Mouse (Mus musculus) hindbrain, embryonic 12.5 days (tissue): ENCODE measurements around the gene Rmdn3. TPM values are rescaled to one million over a fixed set of nuclear protein-coding genes. Genes with fewer than 3 reads are reported as not detected.

Experiments
- ATAC-seq: fragments of 200-750 bp; cut with Nextera tagmentation; 2 replicates; pipeline ENCODE4 v1.8.0; 2017; ENCODE audit warnings: moderate TSS enrichment; ENCODE audit not compliant: low FRiP score
- H3K27ac ChIP-seq: fragments of 300-500 bp; sonication (generic); 2 replicates; pipeline ENCODE4 v1.5.1; 2016; ENCODE audit warnings: mild to moderate bottlenecking
- H3K27me3 ChIP-seq: fragments of 300-500 bp; sonication (generic); 2 replicates; pipeline ENCODE4 v1.6.1; 2016; ENCODE audit warnings: mild to moderate bottlenecking
- H3K36me3 ChIP-seq: fragments of 300-500 bp; sonication (generic); 2 replicates; pipeline ENCODE4 v1.6.1; 2016; ENCODE audit warnings: mild to moderate bottlenecking
- H3K4me1 ChIP-seq: fragments of 300-500 bp; sonication (generic); 2 replicates; pipeline ENCODE4 v1.6.1; 2016
- H3K4me2 ChIP-seq: fragments of 300-500 bp; sonication (generic); replicated peaks from 2 replicates; pipeline ENCODE4 v1.6.1; 2016; ENCODE audit warnings: mild to moderate bottlenecking
- H3K4me3 ChIP-seq: fragments of 300-500 bp; sonication (generic); 2 replicates; pipeline ENCODE4 v1.5.1; 2016; ENCODE audit warnings: mild to moderate bottlenecking
- H3K9ac ChIP-seq: fragments of 300-500 bp; sonication (generic); 2 replicates; pipeline ENCODE4 v1.6.1; 2016; ENCODE audit warnings: mild to moderate bottlenecking, moderate library complexity
- H3K9me3 ChIP-seq: fragments of 300-500 bp; sonication (generic); replicated peaks from 2 replicates; pipeline ENCODE4 v1.6.1; 2016; ENCODE audit warnings: mild to moderate bottlenecking
- WGBS: fragments of 180-500 bp; shearing (Covaris S2); methylation state at CpG from one replicate; pipeline ENCODE4 v1.1.7; 2016; 5-methylcytosine and 5-hydroxymethylcytosine counted together
- polyA plus RNA-seq: library from polyadenylated mRNA; unstranded; fragments of >200 nt; fragmentation: Nextera tagmentation; extraction: Ambion mirVana; gene quantifications from 2 replicates; pipeline ENCODE4 v1.2.1, GENCODE M21; 2016

The Rmdn3 gene
- polyA plus RNA-seq, 1 experiment from 2014 or later: 45.5 TPM

DNA sequence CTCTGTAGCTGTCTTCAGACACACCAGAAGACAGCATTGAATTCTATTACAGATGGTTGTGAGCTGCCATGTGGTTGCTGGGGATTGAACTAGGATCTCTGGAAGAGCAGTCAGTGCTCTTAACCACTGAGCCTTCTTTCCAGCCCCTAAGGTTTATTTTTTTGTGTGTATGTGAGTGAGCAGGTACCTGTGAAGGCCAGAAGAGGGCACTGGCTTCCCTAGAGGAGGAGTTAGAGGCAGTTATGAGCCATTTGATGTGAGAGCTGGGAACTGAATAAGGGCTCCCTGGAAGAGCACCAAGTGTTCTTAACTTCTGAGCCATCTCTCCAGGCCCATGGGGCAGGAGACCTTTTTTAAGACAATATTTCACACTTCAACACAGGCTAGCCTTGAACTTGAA, 8.6 kb upstream of the Rmdn3 start:
- H3K36me3 ChIP-seq: no peaks in the 10 kb centered on the region
- peaks cover 53% of the 10 kb centered on the region for H3K27me3 ChIP-seq
- no peaks in the 10 kb centered on the region for H3K9me3 ChIP-seq
- no peak overlapping the region for H3K4me2 ChIP-seq
- ATAC-seq: no peak
- H3K9ac ChIP-seq: no peak overlapping the region
- peaks cover 17% of the 10 kb centered on the region for H3K4me1 ChIP-seq
- no peak overlapping the region for H3K27ac ChIP-seq
- no peak overlapping the region for H3K4me3 ChIP-seq

DNA sequence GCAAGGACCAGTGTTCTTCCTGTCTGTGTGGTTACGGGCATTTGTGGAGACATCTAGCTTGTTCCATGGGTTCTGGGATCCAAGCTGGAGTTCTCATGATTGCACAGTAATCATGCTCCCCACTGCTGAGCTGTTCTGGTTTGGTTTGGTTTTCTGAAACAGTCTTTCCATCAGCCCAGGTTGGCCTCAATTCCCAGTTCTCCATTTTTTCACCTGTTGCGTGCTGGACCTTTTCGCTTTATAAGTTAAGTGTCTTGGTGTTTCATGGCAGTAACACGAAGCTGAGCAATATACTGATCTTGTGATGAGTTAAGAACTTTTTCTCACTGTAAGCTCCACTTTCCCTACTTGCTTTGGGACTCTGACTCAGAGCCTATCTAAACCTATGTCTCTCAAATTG, 7.2 kb upstream of the Rmdn3 start:
- Histone ChIP-seq H3K4me2 (no peak overlapping the region), H3K27ac (no peak overlapping the region), H3K9ac (no peak overlapping the region), H3K36me3 (no peaks in the 10 kb centered on the region), H3K27me3 (peaks cover 53% of the 10 kb centered on the region), H3K9me3 (no peaks in the 10 kb centered on the region), H3K4me3 (no peak overlapping the region), H3K4me1 (peaks cover 17% of the 10 kb centered on the region)
- ATAC-seq: no peak
- WGBS: 91% methylated on average over 4 of the region's 4 CpGs

DNA sequence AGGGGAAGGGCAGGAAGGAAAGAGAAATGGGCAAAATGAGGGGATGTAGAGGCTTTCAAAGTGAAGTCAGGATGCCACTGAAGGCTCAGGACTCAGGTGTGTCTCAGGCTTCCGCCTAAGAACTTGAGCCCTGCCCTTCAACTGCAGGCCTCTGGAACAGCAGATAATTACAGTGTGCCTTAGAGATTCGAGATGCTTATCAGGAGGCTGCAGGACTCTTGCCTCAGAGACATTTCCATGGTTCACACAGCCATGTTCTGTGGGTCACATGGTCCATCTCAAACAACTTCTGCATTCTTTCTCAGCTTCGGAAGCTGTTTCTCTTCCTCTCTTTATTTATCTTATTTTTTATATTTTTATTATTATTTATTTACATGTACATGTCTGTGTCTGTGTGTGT, 6.3 kb upstream of the Rmdn3 start:
- 75% methylated on average over 3 of the region's 3 CpGs for WGBS
- H3K4me1 ChIP-seq: peaks cover 17% of the 10 kb centered on the region
- H3K4me2 ChIP-seq: no peak overlapping the region
- no peak overlapping the region for H3K9ac ChIP-seq
- ATAC-seq: no peak
- H3K4me3 ChIP-seq: no peak overlapping the region
- no peaks in the 10 kb centered on the region for H3K36me3 ChIP-seq
- H3K27me3 ChIP-seq: peaks cover 47% of the 10 kb centered on the region
- no peaks in the 10 kb centered on the region for H3K9me3 ChIP-seq
- H3K27ac ChIP-seq: no peak overlapping the region

DNA sequence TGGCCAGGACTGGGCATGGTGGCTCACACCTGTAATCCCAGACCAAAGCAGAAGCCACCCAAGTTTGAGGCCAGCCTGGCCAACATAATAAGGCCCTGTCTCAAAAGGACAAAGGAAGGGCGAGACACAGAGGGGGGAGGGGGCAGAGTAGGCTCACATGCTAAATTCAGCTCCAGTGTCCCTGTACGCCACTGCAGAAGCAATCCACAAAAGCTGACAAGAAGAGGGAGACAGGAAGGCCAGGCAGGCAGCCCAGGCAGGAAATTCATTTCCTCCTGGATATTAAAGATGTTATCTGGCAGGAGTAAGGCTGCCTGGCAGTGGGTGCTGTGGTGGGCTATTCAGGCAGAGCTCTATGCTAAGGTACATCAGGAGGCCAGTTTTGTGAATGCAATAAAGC, 4.4 kb upstream of the Rmdn3 start:
- no peaks in the 10 kb centered on the region for H3K36me3 ChIP-seq
- peak overlapping the region; percentile 23; the same call in 1 of the 2 replicates for H3K27ac ChIP-seq
- H3K4me3 ChIP-seq: no peak overlapping the region
- no peaks in the 10 kb centered on the region for H3K9me3 ChIP-seq
- no peak overlapping the region for H3K4me2 ChIP-seq
- H3K9ac ChIP-seq: peak overlapping the region; percentile 33; the same call in 1 of the 2 replicates
- ATAC-seq: no peak
- peaks cover 5% of the 10 kb centered on the region for H3K4me1 ChIP-seq
- peaks cover 28% of the 10 kb centered on the region for H3K27me3 ChIP-seq
- WGBS: 25% methylated on average over 2 of the region's 2 CpGs

DNA sequence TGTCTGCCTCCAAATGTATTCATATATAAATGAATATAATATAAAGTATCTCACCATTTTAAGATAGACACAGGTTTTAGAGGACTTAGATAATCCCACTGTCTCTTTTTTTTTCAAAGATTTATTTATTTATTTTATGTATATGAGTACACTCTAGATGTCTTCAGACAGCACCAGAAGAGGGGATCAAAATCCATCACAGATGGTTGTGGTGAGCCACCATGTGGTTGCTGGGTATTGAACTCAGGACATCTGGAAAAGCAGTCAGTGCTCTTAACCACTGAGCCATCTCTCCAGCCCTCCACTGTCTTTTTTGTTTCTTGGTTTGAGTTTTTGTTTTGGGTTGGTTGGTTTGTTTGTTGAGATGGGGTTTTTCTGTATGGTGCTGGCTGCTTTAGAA, 1.0 kb upstream of the Rmdn3 start:
- ATAC-seq: no peak
- Histone ChIP-seq H3K27ac (no peak overlapping the region), H3K27me3 (0 out of 2 replicates have a peak, but pooled peaks cover 2% of the 10 kb centered on the region), H3K9ac (no peak overlapping the region), H3K4me3 (no peak overlapping the region), H3K9me3 (no peaks in the 10 kb centered on the region), H3K4me2 (no peak overlapping the region), H3K4me1 (peaks cover 17% of the 10 kb centered on the region), H3K36me3 (peaks cover 14% of the 10 kb centered on the region)

DNA sequence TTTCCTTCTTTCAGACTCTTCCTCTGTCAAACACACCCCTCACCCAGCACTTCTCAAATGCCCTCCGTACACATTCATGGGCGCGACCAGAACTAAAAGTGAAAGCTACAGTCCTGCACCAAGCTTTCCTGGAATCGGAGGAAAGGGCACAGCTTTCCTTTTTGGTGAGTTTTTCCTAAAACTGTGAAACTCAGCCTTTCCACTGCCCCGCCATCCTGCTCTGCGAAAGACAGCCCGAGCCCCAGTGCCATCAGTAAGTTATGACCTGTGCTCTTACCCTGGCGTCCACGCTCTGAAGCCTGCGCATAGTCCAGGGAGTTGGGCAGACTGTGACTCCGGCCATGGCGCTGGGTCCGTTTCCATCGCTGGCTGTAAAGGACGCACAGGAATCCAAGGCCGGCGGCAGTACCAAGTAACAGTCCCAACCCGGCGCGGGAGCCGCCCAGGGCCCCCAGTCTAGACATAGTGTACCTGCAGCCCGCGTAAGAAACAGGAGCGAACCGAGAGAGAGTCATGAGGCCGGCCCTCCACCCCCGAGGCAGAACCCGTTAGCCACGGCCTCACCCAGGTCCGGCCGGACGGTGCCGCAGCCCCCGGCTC, 653 bp downstream of the Rmdn3 start:
- H3K4me3 ChIP-seq: peak overlapping the region; percentile 99
- WGBS: 7% methylated on average over 34 of the region's 34 CpGs
- no peaks in the 10 kb centered on the region for H3K9me3 ChIP-seq
- H3K27me3 ChIP-seq: 0 out of 2 replicates have a peak, but pooled peaks cover 2% of the 10 kb centered on the region
- H3K4me1 ChIP-seq: peaks cover 17% of the 10 kb centered on the region
- peak overlapping the region; percentile 97 for H3K4me2 ChIP-seq
- peak overlapping the region; percentile 60 for H3K27ac ChIP-seq
- H3K9ac ChIP-seq: peak overlapping the region; percentile 94
- H3K36me3 ChIP-seq: peaks cover 31% of the 10 kb centered on the region
- ATAC-seq: no peak

DNA sequence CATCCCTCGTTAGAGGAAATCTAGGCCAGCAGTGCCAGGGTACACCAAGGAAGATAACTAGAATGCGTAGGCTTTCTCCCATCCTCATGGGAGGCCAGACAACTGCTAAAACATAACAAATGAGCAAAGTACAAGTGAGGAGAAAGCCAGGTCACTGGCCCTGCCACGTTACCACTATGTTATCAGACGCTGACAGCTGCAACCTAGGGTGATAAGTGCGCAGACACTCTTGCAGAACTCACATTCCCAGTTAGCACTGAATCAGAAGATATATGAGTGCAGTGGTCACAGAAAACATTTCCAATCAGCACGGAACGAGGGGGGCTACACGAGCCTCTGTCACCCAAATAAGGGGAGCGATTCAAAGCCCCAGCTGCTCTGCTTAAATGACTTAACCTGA, 1.4 kb downstream of the Rmdn3 start:
- H3K4me2 ChIP-seq: peak overlapping the region; percentile 97

DNA sequence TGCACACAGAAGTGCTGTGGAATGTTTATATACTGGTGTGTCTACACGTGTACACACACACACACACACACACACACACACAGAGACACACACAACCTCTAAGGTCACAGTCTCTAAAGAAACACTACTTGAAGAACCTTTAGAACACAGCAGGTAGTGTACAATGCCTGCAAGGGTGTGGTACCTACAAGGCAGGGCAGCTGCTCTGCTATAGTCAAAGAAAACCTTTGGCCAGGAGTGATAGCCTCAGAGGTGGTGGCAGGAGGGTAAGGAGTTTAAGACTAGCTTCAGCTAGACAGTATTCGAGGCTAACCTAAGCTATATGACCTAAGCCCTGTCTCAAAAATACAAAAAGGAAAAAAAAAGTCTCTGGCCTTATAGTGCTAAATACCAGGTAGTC, 2.2 kb downstream of the Rmdn3 start:
- Histone ChIP-seq H3K4me3 (no peak overlapping the region), H3K9me3 (no peaks in the 10 kb centered on the region), H3K27me3 (no peaks in the 10 kb centered on the region), H3K36me3 (peaks cover 46% of the 10 kb centered on the region), H3K27ac (no peak overlapping the region), H3K9ac (no peak overlapping the region), H3K4me1 (peaks cover 17% of the 10 kb centered on the region), H3K4me2 (no peak overlapping the region)
- WGBS: 85% methylated on average over 2 of the region's 2 CpGs
- ATAC-seq: no peak

More for the DNA sequence above, 1.4 kb downstream of the Rmdn3 start:
- Histone ChIP-seq H3K27ac (no peak overlapping the region), H3K9ac (peak overlapping the region; percentile 94; the same call in 1 of the 2 replicates), H3K4me1 (peaks cover 17% of the 10 kb centered on the region), H3K9me3 (no peaks in the 10 kb centered on the region), H3K36me3 (peaks cover 39% of the 10 kb centered on the region), H3K4me3 (peak overlapping the region; percentile 99; the same call in 1 of the 2 replicates), H3K27me3 (0 out of 2 replicates have a peak, but pooled peaks cover 2% of the 10 kb centered on the region)
- 86% methylated on average over 9 of the region's 9 CpGs for WGBS
- ATAC-seq: no peak

DNA sequence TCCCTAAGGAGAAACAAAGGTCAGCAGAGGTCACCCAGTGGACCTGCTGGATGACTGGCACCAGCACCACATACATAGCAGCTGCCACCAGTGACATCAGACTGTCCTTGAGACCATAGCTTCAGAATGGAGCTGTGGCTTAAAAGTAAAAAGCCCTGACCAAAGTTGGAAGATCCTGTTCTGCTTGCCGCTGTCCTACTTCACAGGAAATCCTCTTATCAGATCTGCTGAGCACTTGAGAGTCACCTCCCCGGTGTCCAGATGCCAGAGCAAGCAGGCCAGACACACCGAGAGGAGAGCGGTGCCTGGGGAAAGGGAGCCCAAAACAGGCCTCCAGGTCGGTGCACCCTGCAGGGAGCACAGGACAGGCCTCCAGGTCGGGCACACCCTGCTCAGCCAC, 4.6 kb downstream of the Rmdn3 start:
- Histone ChIP-seq H3K9ac (no peak overlapping the region), H3K9me3 (no peaks in the 10 kb centered on the region), H3K36me3 (peaks cover 68% of the 10 kb centered on the region), H3K4me1 (peaks cover 14% of the 10 kb centered on the region), H3K4me2 (no peak overlapping the region), H3K4me3 (no peak overlapping the region), H3K27me3 (no peaks in the 10 kb centered on the region), H3K27ac (no peak overlapping the region)
- no peak for ATAC-seq
- WGBS: 82% methylated on average over 6 of the region's 6 CpGs

DNA sequence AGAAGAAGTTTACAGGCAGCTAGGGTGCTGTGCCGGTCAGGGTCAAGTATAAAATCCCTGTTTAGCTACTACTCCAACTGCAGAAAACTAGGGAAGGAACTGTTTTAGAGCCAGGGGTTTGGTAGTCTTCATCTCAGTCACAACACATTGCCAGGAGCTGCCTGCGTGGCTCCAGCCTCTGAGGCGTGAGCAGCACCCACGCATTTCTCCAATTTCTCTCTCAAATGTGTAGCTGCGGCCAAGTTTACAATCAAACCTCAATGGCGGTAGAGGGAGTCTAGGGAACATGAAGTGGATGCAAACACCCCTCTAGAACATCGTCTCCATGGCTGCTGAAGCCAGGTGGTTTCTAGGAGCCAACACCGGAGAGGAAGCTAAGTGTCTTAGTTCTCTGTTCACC, 9.1 kb downstream of the Rmdn3 start:
- 0 out of 2 replicates have a peak, but pooled peaks cover 4% of the 10 kb centered on the region for H3K9me3 ChIP-seq
- no peak overlapping the region for H3K4me2 ChIP-seq
- H3K4me3 ChIP-seq: no peak overlapping the region
- ATAC-seq: no peak
- no peak overlapping the region for H3K9ac ChIP-seq
- no peaks in the 10 kb centered on the region for H3K4me1 ChIP-seq
- H3K27me3 ChIP-seq: no peaks in the 10 kb centered on the region
- H3K36me3 ChIP-seq: peaks cover 92% of the 10 kb centered on the region
- 94% methylated on average over 8 of the region's 8 CpGs for whole genome bisulfite sequencing
- no peak overlapping the region for H3K27ac ChIP-seq

DNA sequence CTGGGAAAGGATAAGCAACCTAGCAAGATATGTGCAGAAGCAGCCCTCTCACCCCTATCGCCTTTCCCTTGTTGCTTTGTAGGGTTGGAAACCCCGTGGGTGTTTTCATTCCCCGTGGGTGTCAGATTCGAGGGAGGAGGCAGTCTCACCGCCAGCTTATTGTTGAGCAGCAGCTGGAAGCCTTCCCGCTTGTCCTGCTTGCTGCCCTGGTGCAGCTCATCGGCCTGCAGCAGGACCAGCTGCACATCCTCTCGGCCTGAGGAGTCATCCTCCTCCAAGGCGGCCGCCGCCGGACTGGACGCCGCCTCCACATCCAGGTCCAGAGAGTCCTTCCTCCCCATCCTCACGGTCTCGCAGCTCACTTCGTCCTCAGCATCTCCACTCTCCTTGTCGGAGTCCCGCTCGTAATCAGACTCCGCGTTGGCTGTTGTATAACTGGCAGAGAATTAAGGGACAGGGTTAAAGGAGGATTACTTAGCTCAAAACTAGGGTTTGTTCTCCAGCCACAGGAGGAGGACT, 9.6 kb downstream of the Rmdn3 start:
- Histone ChIP-seq H3K4me3 (no peak overlapping the region), H3K4me1 (no peaks in the 10 kb centered on the region), H3K36me3 (peaks cover 92% of the 10 kb centered on the region), H3K9ac (no peak overlapping the region), H3K27me3 (no peaks in the 10 kb centered on the region), H3K27ac (no peak overlapping the region), H3K9me3 (0 out of 2 replicates have a peak, but pooled peaks cover 4% of the 10 kb centered on the region), H3K4me2 (no peak overlapping the region)
- 85% methylated on average over 22 of the region's 22 CpGs for WGBS
- no peak for ATAC-seq

DNA sequence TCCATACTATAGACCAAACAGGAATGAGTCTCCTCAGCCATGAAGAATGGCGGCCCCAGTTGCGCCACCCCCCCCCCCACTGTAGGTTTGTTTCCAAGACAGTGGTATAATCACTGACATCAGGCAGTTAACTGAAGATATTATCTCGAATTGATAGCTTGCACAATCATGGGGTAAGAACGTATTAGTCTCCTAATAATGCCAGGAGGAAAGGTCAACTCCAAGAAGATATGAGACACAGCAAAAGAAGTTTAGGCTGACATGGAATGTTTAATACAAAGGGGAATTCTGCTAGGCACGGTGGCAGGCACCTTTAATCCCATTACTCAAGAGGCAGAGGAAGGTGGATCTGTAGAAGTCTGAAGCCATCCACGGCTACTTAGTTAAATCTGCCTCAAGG, 10.4 kb downstream of the Rmdn3 start:
- H3K9me3 ChIP-seq: 0 out of 2 replicates have a peak, but pooled peaks cover 4% of the 10 kb centered on the region
- no peak for ATAC-seq
- no peaks in the 10 kb centered on the region for H3K27me3 ChIP-seq
- H3K9ac ChIP-seq: no peak overlapping the region
- H3K36me3 ChIP-seq: peaks cover 92% of the 10 kb centered on the region
- H3K27ac ChIP-seq: no peak overlapping the region
- H3K4me1 ChIP-seq: no peaks in the 10 kb centered on the region
- no peak overlapping the region for H3K4me3 ChIP-seq
- WGBS: 94% methylated on average over 6 of the region's 6 CpGs
- no peak overlapping the region for H3K4me2 ChIP-seq

DNA sequence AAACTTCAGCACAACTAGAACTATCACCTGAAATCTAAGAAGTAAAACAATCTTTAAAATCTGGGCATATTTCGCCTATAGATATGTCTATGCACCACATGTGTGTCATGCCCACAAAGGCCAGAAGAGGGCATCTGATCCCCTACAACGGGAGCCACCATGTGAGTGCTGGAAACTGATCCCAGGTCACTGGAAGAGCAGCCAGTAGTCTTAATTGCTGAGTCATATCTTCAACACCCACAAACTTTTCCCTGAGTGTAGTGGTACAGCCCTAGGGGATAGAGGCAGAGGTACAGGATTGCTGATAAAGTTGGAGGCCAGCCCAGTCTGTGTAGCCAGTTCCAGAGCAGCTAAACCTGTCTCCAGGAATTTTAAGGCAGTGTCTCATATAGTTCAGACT, 11.6 kb downstream of the Rmdn3 start:
- Histone ChIP-seq H3K4me1 (no peaks in the 10 kb centered on the region), H3K4me2 (no peak overlapping the region), H3K27me3 (no peaks in the 10 kb centered on the region), H3K9me3 (0 out of 2 replicates have a peak, but pooled peaks cover 4% of the 10 kb centered on the region), H3K27ac (no peak overlapping the region), H3K36me3 (peaks cover 92% of the 10 kb centered on the region), H3K4me3 (no peak overlapping the region), H3K9ac (no peak overlapping the region)
- WGBS: 93% methylated on average over 2 of the region's 2 CpGs
- ATAC-seq: no peak
